Mouse (Mus musculus) R1 (cell line): ENCODE data around the gene Dpep2nb.
A peak's percentile ranks its signal among the peaks of the same experiment; 100 is the strongest.

Source experiments
- DNase-seq: peaks from one replicate; pipeline ENCODE4 v3.0.0-alpha.2; 2018; ENCODE audit warnings: low read depth, low spot score

Dpep2nb gene

GRCm38 (mm10) chr8:105961536-105961935 is 44.2 kb downstream of the Dpep2nb start:
- no peak for DNase-seq

- DNase-seq: peak; percentile 71
Observed at GRCm38 (mm10) chr8:105961101-105961500, 44.7 kb downstream of the Dpep2nb start.

GRCm38 (mm10) chr8:105959350-105959749 is 46.4 kb downstream of the Dpep2nb start:
- no peak for DNase-seq

GRCm38 (mm10) chr8:105957813-105958212 is 48.0 kb downstream of the Dpep2nb start:
- DNase-seq: no peak

GRCm38 (mm10) chr8:105956556-105956955 is 49.2 kb downstream of the Dpep2nb start:
- DNase-seq: no peak

GRCm38 (mm10) chr8:105951057-105951659 is 54.6 kb downstream of the Dpep2nb start:
- peak; percentile 58 for DNase-seq

- no peak for DNase-seq
Observed at GRCm38 (mm10) chr8:105949350-105949749, 56.4 kb downstream of the Dpep2nb start.
